Mouse (Mus musculus) forebrain, embryonic 12.5 days (tissue): ENCODE data around the gene Sp7. TPM values are rescaled to one million over a fixed set of nuclear protein-coding genes. Genes with fewer than 3 reads are reported as not detected.

Experiments used
- ATAC-seq: fragments of 200-750 bp; cut with Nextera tagmentation; 2 replicates; pipeline ENCODE4 v1.8.0; 2017; ENCODE audit warnings: moderate TSS enrichment; ENCODE audit not compliant: low FRiP score
- H3K27ac ChIP-seq: fragments of 300-500 bp; sonication (generic); 2 replicates; pipeline ENCODE4 v1.5.1; 2016; ENCODE audit warnings: mild to moderate bottlenecking
- H3K27me3 ChIP-seq: fragments of 300-500 bp; sonication (generic); 2 replicates; pipeline ENCODE4 v1.6.1; 2016; ENCODE audit warnings: mild to moderate bottlenecking
- H3K36me3 ChIP-seq: fragments of 300-500 bp; sonication (generic); replicated peaks from 2 replicates; pipeline ENCODE4 v1.6.1; 2016; ENCODE audit warnings: mild to moderate bottlenecking
- H3K4me1 ChIP-seq: fragments of 300-500 bp; sonication (generic); 2 replicates; pipeline ENCODE4 v1.6.1; 2016
- H3K4me2 ChIP-seq: fragments of 300-500 bp; sonication (generic); 2 replicates; pipeline ENCODE4 v1.6.1; 2016; ENCODE audit warnings: mild to moderate bottlenecking, moderate library complexity
- H3K4me3 ChIP-seq: fragments of 300-500 bp; sonication (generic); replicated peaks from 2 replicates; pipeline ENCODE4 v1.5.1; 2016; ENCODE audit warnings: mild to moderate bottlenecking
- H3K9ac ChIP-seq: fragments of 300-500 bp; sonication (generic); 2 replicates; pipeline ENCODE4 v1.6.1; 2016; ENCODE audit warnings: mild to moderate bottlenecking
- H3K9me3 ChIP-seq: fragments of 300-500 bp; sonication (generic); 2 replicates; pipeline ENCODE4 v1.6.1; 2016
- WGBS: fragments of 180-500 bp; shearing (Covaris S2); methylation state at CpG from one replicate; pipeline ENCODE4 v1.1.7; 2016; 5-methylcytosine and 5-hydroxymethylcytosine counted together
- polyA plus RNA-seq: library from polyadenylated mRNA; unstranded; fragments of >200 nt; fragmentation: Nextera tagmentation; extraction: Ambion mirVana; gene quantifications from 2 replicates; pipeline ENCODE4 v1.2.1, GENCODE M21; 2016

Sp7 gene
- polyA plus RNA-seq, 1 experiment from 2014 or later = 0.32 TPM

DNA sequence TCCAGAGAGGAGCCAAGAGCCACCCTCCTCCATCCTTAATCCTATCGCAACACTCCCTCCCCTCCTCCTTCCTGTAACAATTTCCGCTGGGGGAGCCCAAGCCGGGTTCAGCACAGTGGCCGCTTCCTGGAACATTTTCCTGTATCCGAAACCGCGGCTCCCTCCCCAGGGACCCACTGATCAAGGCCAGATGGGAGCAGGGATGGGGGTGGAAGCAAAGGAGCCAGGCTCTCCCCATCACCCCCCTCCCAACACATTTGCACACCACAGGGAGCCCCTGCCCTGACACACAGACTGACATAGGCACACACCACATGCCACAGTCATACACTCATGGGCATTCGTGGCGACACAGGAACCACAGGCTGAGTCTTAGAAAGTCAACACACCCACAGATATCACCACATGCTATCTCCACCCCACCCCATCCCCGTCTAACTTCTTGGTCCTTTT is 10.9 kb upstream of the Sp7 start:
- ATAC-seq = no peak
- Histone ChIP-seq H3K9ac (no peak overlapping the region), H3K27me3 (peaks cover 20% of the 10 kb centered on the region), H3K4me2 (peak overlapping the region; percentile 97), H3K4me1 (peaks cover 20% of the 10 kb centered on the region), H3K27ac (0 out of 2 replicates have a peak overlapping the region, but pooled peaks have one; percentile 9), H3K36me3 (no peaks in the 10 kb centered on the region), H3K9me3 (no peaks in the 10 kb centered on the region), H3K4me3 (no peak overlapping the region)
- 7% methylated on average over 10 of the region's 10 CpGs for WGBS

DNA sequence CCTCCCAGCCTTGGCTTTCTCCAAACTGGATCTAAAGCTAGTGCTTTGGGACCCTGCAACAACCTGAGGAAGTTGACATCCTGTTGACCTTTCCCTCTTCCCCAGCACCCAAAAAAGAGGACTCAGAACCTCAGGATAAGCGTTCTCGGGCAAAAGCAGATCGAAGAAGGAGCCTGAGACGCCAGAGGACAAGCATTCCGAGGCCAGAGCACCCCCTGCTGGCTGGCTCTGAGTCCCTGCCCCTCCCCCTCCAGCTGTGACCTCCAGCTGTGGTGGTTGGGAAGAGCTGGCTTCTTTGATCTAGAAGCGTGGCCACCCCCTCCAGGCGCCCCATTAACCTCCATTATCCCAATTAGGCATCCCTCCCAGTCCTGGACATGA is 10.2 kb upstream of the Sp7 start:
- H3K4me2 ChIP-seq = peak overlapping the region; percentile 97
- H3K9ac ChIP-seq = peak overlapping the region; percentile 73
- peaks cover 20% of the 10 kb centered on the region for H3K27me3 ChIP-seq
- peak overlapping the region; percentile 58 for H3K4me3 ChIP-seq
- H3K4me1 ChIP-seq = peaks cover 20% of the 10 kb centered on the region
- no peaks in the 10 kb centered on the region for H3K9me3 ChIP-seq
- no peaks in the 10 kb centered on the region for H3K36me3 ChIP-seq
- H3K27ac ChIP-seq = peak overlapping the region; percentile 65
- ATAC-seq = peak; percentile 68
- 0% methylated on average over 7 of the region's 7 CpGs for WGBS

DNA sequence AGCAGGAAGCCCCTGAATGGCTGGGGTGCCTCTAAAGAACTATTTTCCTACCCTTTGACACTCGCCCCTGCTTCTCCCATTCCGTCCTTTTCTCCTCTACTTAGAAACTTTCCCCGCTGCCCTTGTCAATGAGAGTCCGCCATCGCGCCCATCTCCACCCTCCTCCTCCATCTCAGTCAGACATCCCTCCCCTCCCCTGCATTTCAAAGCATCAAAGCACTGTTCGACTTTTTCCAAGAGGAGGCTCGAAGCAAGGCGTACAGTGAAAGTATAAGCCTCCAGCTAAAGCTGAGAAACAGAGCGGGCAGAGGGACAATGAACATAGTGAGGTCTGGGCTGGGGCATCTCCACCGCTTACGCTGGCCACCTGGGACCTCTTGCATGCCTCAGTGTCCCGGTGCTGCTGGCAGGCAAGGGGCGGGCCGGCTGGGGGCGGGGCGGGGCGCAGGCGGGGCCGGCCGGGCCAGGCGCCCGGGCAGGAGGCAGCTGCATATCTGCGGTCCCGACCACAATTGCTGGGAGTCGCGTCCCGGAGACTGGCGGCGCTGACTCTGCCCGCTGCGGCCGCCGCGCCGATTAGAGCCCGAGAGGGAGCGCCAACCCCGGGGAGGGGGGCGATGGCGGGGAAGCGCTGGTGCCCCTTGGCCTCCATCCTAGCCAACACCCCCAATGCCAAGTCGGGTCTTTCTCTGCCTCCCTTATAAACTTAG is 9.6 kb upstream of the Sp7 start:
- Histone ChIP-seq H3K4me1 (peaks cover 20% of the 10 kb centered on the region), H3K27me3 (peaks cover 25% of the 10 kb centered on the region), H3K4me2 (peak overlapping the region; percentile 97), H3K9me3 (no peaks in the 10 kb centered on the region), H3K9ac (peak overlapping the region; percentile 73), H3K4me3 (peak overlapping the region; percentile 58), H3K36me3 (no peaks in the 10 kb centered on the region), H3K27ac (peak overlapping the region; percentile 65)
- peak; percentile 78 for ATAC-seq
- WGBS = under 1% methylated on average over 43 of the region's 43 CpGs

DNA sequence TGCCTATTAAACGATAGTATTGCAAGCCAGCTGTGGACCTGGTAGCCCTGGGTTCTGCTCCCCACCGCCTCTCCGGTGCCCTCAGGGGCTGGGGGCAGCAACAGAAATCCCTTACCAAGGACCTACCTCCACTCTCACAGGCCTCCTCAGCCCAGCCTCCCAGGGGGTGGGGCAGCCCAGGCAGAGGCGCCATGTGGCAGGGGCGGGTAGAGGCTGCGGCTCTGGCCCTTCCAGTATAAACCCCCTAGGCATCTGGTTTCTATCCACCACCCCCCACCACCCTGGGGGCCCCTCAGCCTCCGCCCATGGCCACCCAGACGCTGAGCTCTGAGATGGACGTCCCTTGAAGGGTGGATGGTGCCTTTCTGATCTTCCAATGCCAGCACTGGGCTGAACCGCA is 3.7 kb upstream of the Sp7 start:
- Histone ChIP-seq H3K9me3 (no peaks in the 10 kb centered on the region), H3K4me2 (peak overlapping the region; percentile 17; the same call in 1 of the 2 replicates), H3K27me3 (peaks cover 63% of the 10 kb centered on the region), H3K9ac (peak overlapping the region; percentile 7; the same call in 1 of the 2 replicates), H3K36me3 (no peaks in the 10 kb centered on the region), H3K4me3 (no peak overlapping the region), H3K27ac (no peak overlapping the region), H3K4me1 (peaks cover 23% of the 10 kb centered on the region)
- 11% methylated on average over 10 of the region's 10 CpGs for WGBS
- ATAC-seq = no peak

DNA sequence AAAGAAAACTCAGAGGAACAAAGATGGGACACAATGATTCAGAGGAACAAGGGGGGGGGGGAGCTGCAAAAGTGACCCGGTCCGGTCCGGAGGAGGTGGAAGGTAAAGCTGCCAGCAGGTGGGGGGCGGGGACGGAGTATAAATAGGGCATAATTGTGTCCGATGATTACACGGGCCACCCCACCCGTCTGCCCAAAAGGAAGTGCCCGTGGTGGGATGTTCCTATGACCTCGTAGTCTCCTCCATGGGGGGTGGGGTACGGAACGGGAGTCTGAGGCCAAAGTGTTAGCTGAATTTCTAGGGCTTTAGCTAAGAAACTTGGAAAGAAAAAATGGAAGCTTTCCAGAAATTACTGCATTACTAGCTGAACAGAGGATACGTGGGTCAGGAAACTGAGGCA is 3.0 kb upstream of the Sp7 start:
- WGBS = 10% methylated on average over 13 of the region's 13 CpGs
- H3K4me2 ChIP-seq = 0 out of 2 replicates have a peak overlapping the region, but pooled peaks have one; percentile 8

DNA sequence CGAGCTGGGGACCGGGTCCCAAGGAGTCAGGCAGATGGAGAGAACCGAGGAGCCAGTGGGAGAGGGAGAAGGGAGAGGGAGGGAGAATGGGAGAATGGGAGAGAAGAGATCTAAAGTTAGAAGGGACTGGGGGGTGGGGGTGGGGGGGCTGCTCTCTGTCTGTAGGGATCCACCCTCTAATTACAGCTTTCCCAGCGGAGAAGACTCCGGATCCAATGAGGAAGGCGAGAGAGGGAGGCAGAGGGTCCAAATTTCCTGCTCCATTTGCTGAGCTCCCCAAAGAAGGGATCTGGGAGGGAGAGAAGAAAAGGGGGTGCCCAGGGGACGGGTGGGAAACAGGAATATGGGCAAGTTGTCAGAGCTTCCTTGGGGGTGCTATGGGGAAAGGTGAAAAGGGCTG is 744 bp downstream of the Sp7 start:
- no peak for ATAC-seq
- Histone ChIP-seq H3K4me1 (peaks cover 30% of the 10 kb centered on the region), H3K9me3 (no peaks in the 10 kb centered on the region), H3K27ac (no peak overlapping the region), H3K4me3 (peak overlapping the region; percentile 28), H3K9ac (peak overlapping the region; percentile 44; the same call in 1 of the 2 replicates), H3K36me3 (no peaks in the 10 kb centered on the region), H3K27me3 (peaks cover 79% of the 10 kb centered on the region), H3K4me2 (peak overlapping the region; percentile 53)
- WGBS = 6% methylated on average over 7 of the region's 7 CpGs

More for the DNA sequence above, 3.0 kb upstream of the Sp7 start:
- H3K4me3 ChIP-seq = no peak overlapping the region
- H3K36me3 ChIP-seq = no peaks in the 10 kb centered on the region
- H3K27ac ChIP-seq = no peak overlapping the region
- H3K4me1 ChIP-seq = peaks cover 23% of the 10 kb centered on the region
- H3K9ac ChIP-seq = no peak overlapping the region
- no peak for ATAC-seq
- peaks cover 71% of the 10 kb centered on the region for H3K27me3 ChIP-seq
- no peaks in the 10 kb centered on the region for H3K9me3 ChIP-seq

DNA sequence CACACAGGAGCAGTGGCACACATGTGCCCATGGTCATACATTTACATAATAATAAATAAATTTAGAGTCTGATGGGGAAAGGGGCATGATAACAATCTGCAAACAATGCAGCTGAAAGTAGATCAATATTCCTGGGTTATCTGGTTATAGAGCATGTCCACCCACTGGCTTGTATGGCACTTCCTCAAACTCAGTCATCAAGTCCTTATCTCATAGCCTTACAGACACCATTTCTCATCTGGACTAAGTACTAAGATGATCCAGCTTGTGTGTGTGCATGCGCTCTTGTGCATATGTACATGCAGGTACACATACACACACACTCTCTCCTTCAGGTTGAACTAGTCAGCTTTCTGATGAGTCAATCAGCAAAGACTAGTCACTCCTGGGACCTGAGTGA is 2.3 kb downstream of the Sp7 start:
- Histone ChIP-seq H3K36me3 (no peaks in the 10 kb centered on the region), H3K4me2 (no peak overlapping the region), H3K4me1 (peaks cover 19% of the 10 kb centered on the region), H3K9ac (no peak overlapping the region), H3K27me3 (peaks cover 74% of the 10 kb centered on the region), H3K9me3 (no peaks in the 10 kb centered on the region), H3K27ac (no peak overlapping the region), H3K4me3 (no peak overlapping the region)
- WGBS = 93% methylated on average over 1 of the region's 1 CpGs
- no peak for ATAC-seq

DNA sequence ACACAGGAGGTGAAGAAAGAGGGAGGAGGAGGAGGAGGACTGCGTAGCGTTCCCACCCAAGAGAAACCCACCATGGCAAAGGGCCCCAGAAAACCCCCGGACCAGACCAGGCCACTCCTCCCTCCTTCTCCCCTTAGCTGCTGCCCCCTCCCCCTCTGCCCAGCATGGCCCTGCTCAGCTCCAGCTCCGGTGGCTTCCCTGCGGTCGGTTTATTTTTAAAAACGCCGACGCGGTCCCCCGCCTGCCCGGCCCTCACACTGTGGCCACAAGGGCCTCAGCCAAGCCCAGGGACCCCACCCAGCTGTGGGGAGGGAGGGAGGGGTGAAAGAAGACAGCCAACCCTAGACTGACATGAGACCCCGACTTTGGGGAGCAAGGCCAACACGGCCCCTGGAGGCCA is 4.3 kb downstream of the Sp7 start:
- Histone ChIP-seq H3K9ac (no peak overlapping the region), H3K9me3 (no peaks in the 10 kb centered on the region), H3K27me3 (peaks cover 80% of the 10 kb centered on the region), H3K4me3 (no peak overlapping the region), H3K4me2 (peak overlapping the region; percentile 34), H3K27ac (no peak overlapping the region), H3K4me1 (peaks cover 32% of the 10 kb centered on the region), H3K36me3 (no peaks in the 10 kb centered on the region)
- WGBS = 10% methylated on average over 14 of the region's 14 CpGs
- ATAC-seq = no peak; the same call in 1 of the 2 replicates

DNA sequence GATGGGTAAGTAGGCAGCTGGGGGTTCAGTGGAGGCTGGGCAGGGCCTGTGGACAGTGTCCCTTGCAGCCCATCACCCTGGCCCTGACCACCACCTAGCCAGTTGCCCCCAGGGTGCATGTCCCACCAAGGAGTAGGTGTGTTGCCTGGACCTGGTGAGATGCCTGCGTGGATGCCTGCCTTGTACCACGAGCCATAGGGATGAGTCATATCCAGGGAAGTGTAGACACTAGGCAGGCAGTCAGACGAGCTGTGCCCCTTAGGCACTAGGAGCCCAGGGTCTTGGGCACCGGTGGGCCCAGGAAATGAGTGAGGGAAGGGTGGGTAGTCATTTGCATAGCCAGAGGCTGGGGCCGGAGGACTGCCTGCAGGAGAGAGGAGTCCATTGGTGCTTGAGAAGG is 8.1 kb downstream of the Sp7 start:
- peaks cover 72% of the 10 kb centered on the region for H3K27me3 ChIP-seq

DNA sequence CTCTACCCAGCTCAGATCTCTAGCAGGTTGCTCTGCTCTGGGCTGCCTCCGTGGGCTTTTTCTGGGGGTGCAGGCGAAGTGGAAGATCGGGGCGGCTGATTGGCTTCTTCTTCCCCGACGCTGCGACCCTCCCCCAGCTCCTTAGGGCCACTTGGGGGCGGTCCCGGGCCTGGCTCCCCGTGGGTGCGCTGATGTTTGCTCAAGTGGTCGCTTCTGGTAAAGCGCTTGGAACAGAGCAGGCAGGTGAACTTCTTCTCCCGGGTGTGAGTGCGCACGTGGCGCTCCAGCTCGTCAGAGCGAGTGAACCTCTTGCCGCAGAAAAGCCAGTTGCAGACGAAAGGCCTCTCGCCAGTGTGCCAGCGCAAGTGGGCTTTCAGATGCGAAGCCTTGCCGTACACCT is 8.9 kb downstream of the Sp7 start:
- WGBS = 1% methylated on average over 25 of the region's 25 CpGs
- no peak overlapping the region for H3K27ac ChIP-seq
- ATAC-seq = no peak
- peaks cover 65% of the 10 kb centered on the region for H3K27me3 ChIP-seq
- no peak overlapping the region for H3K9ac ChIP-seq
- no peaks in the 10 kb centered on the region for H3K9me3 ChIP-seq
- peaks cover 43% of the 10 kb centered on the region for H3K4me1 ChIP-seq
- peak overlapping the region; percentile 43 for H3K4me2 ChIP-seq
- H3K36me3 ChIP-seq = no peaks in the 10 kb centered on the region
- H3K4me3 ChIP-seq = peak overlapping the region; percentile 6; the same call in 1 of the 2 replicates

More for the DNA sequence above, 8.1 kb downstream of the Sp7 start:
- Histone ChIP-seq H3K9ac (no peak overlapping the region), H3K27ac (no peak overlapping the region), H3K4me1 (peaks cover 43% of the 10 kb centered on the region), H3K4me3 (no peak overlapping the region), H3K4me2 (no peak overlapping the region; the same call in 1 of the 2 replicates), H3K36me3 (no peaks in the 10 kb centered on the region), H3K9me3 (no peaks in the 10 kb centered on the region)
- ATAC-seq = no peak
- WGBS = 26% methylated on average over 5 of the region's 5 CpGs

DNA sequence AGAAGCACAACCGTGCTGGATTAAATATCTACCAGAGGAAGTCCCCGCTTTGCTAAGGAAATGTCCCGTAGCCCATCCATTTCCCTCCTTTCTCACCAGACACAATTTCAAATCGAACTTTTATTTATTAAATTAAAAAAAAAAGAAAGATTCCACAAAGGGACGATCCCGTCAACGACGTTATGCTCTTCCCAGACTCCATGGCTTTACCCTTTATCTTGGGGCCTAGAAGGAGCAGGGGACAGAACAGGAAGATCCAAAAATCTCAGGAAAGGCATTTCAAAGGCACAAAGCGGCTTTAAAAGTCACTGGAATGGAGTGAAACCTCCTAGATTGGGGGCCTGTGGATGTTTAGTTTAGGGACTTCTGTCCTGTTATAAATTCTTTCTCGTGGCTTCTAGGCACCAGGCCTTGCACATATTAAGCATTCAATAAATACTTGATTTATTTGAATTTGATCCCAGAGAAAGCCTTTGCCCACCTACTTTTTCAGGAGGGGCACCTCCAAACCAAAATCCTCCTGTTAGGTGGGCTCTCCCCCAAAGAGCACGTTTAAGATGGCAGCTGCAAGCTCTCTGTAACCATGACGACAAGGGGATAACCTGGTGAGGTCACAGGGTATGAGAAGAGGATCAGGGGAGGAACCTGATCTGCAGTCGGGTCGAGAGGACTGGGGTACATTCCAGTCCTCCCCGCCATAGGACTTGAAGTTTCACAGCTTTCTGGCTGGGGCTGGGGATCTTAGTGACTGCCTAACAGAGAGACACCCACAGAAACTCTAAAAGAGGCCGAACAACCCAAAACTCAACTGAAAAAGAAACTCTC is 10.3 kb downstream of the Sp7 start:
- H3K4me2 ChIP-seq = peak overlapping the region; percentile 87
- no peak overlapping the region for H3K9ac ChIP-seq
- no peaks in the 10 kb centered on the region for H3K9me3 ChIP-seq
- no peak overlapping the region; the same call in 1 of the 2 replicates for H3K4me3 ChIP-seq
- ATAC-seq = no peak
- WGBS = 19% methylated on average over 16 of the region's 16 CpGs
- peaks cover 54% of the 10 kb centered on the region for H3K27me3 ChIP-seq
- no peak overlapping the region for H3K27ac ChIP-seq
- H3K4me1 ChIP-seq = peaks cover 36% of the 10 kb centered on the region
- H3K36me3 ChIP-seq = no peaks in the 10 kb centered on the region

DNA sequence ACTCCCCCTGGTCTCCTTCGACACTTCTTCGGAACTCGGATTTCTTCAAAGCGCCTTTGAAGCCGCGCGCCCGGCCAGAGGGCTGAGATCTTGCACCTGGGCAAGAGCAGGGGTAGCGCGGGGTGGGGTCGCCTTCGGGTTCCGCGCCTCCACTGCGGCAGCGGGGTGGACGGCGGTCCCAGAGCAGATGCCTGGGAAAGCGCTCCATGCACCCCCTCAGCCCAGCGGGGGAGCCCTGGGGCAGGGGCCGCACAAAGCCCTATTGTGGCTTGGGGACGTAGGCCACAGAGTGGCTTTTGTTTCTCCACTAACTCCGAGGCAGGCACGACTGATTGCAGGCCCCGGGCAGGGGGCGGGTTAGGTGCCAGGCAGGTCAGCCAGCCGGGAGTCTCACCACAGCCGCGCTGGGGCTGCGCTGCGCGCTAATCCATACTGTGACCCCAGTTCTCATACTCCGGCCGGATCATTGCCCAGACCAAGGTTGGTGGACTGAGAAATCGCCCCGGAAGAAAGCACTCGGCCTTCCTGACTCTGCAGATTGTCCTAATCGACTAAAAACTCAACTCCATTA is 11.0 kb downstream of the Sp7 start:
- ATAC-seq = peak; percentile 55
- peak overlapping the region; percentile 49 for H3K4me3 ChIP-seq
- under 1% methylated on average over 38 of the region's 38 CpGs for WGBS
- H3K9me3 ChIP-seq = no peaks in the 10 kb centered on the region
- H3K9ac ChIP-seq = peak overlapping the region; percentile 68
- peak overlapping the region; percentile 71 for H3K27ac ChIP-seq
- H3K27me3 ChIP-seq = peaks cover 50% of the 10 kb centered on the region
- H3K4me2 ChIP-seq = peak overlapping the region; percentile 87
- peaks cover 40% of the 10 kb centered on the region for H3K4me1 ChIP-seq
- H3K36me3 ChIP-seq = no peaks in the 10 kb centered on the region
